ENCODE assay signal across 8 mouse cellular contexts in genomic region chr11:84870337-84871043, GRCm38 (mm10). TPM values are rescaled to one million over a fixed set of nuclear protein-coding genes. Genes with fewer than 3 reads are reported as not detected.
DNase-seq lines count a peak whose midpoint lies in the region; ATAC-seq and TF ChIP-seq lines count a peak whose summit lies in the region.

TSS of gene Ggnbp2 (minus strand) at chr11:84870817.

- DNase-seq in CH12.LX (ENCODE audit: extremely low read depth) = peak; percentile 95
- DNase-seq in c-Kit-positive CD71-positive TER-119-negative erythroid progenitor cells, embryonic 14.5 days (ENCODE audit: low read depth) = peak; percentile 77
- DNase-seq in heart, postnatal 0 days (ENCODE audit: low spot score) = peak; percentile 90
- DNase-seq in large intestine, adult 2 months (ENCODE audit: low read depth, low spot score) = no peak
- peak; percentile 96 for DNase-seq in liver, postnatal 0 days
- peak; percentile 94 for DNase-seq in testis, postnatal 10 days (ENCODE audit: low spot score)

- H3K27ac ChIP-seq in CH12.LX (ENCODE audit: insufficient read depth, low read depth) = peak within 1 kb of the TSS; percentile 95
- H3K27ac ChIP-seq in forebrain, embryonic 12.5 days = peak within 1 kb of the TSS; percentile 97
- peak within 1 kb of the TSS; percentile 99 for H3K27ac ChIP-seq in heart, postnatal 0 days (ENCODE audit: low read depth)
- H3K27ac ChIP-seq in liver, postnatal 0 days (ENCODE audit: low read depth) = peak within 1 kb of the TSS; percentile 100
- peak within 1 kb of the TSS; percentile 99 for H3K27ac ChIP-seq in neural tube, embryonic 14.5 days (ENCODE audit: low read depth, low read length)

- no peak for TF ChIP-seq CTCF in CH12.LX (conservative IDR thresholded peaks at IDR 0.05 in 1 of 2, IDR thresholded peaks at IDR 0.05 in 1 of 2; ENCODE audit: low read depth in 2 of 2, low read length in 2 of 2)
- TF ChIP-seq CTCF in heart, postnatal 0 days (IDR thresholded peaks at IDR 0.05; ENCODE audit: low read depth) = no peak
- 0 out of 2 replicates have a peak, but pooled peaks have one; percentile 6 for TF ChIP-seq CTCF in liver, postnatal 0 days (IDR thresholded peaks at IDR 0.05; ENCODE audit: low read depth)

- in situ Hi-C loops in CH12.LX (cut with MboI; ENCODE audit: low pct_ligation_motif_present, low pct_unique_long_range_greater_than_20kb, low sequenced_read_pairs) = no loop called here

- no peaks in the 10 kb centered on the region for H3K9me3 ChIP-seq in CH12.LX (replicated peaks; ENCODE audit: low read length)
- no peaks in the 10 kb centered on the region for H3K9me3 ChIP-seq in forebrain, embryonic 12.5 days
- H3K9me3 ChIP-seq in heart, postnatal 0 days (replicated peaks; ENCODE audit: control insufficient read depth, low read length) = no peaks in the 10 kb centered on the region
- H3K9me3 ChIP-seq in liver, postnatal 0 days (ENCODE audit: low read length) = no peaks in the 10 kb centered on the region
- no peaks in the 10 kb centered on the region for H3K9me3 ChIP-seq in neural tube, embryonic 14.5 days (ENCODE audit: control insufficient read depth, low read length)

- H3K4me1 ChIP-seq in CH12.LX (ENCODE audit: control insufficient read depth in 1 of 2, insufficient read depth in 2 of 2) = peaks cover 8 to 45% of the 10 kb centered on the region in 2 experiments; a peak in 3 of 4 replicates
- H3K4me1 ChIP-seq in forebrain, embryonic 12.5 days = peaks cover 13% of the 10 kb centered on the region
- H3K4me1 ChIP-seq in heart, postnatal 0 days (ENCODE audit: control insufficient read depth, insufficient read depth) = peaks cover 19% of the 10 kb centered on the region; the same call in 1 of the 2 replicates
- H3K4me1 ChIP-seq in liver, postnatal 0 days (ENCODE audit: insufficient read depth) = peaks cover 19% of the 10 kb centered on the region
- H3K4me1 ChIP-seq in neural tube, embryonic 14.5 days (ENCODE audit: control insufficient read depth, insufficient read depth, low read length) = peaks cover 17% of the 10 kb centered on the region

- TF ChIP-seq POLR2A in CH12.LX (IDR thresholded peaks at IDR 0.05; ENCODE audit: low read depth, low read length) = peak; percentile 86

- dilution Hi-C loops in CH12.LX (cut with MboI; ENCODE audit: extremely low pct_ligation_motif_present, extremely low pct_unique_long_range_greater_than_20kb, low sequenced_read_pairs) = no loop called here

- H3K79me2 ChIP-seq in CH12.LX (replicated peaks; ENCODE audit: control insufficient read depth, extremely low read depth, insufficient read depth, poor library complexity, severe bottlenecking) = peaks cover 31% of the 10 kb centered on the region

- TF ChIP-seq EP300 in CH12.LX (IDR thresholded peaks at IDR 0.05; ENCODE audit: low read length) = no peak
- TF ChIP-seq EP300 in heart, postnatal 0 days (IDR thresholded peaks at IDR 0.05; ENCODE audit: low read depth) = peak; percentile 72
- TF ChIP-seq EP300 in liver, postnatal 0 days (IDR thresholded peaks at IDR 0.05; ENCODE audit: low read depth) = peak; percentile 72

- peaks cover 2 to 34% of the 10 kb centered on the region in 2 experiments for H3K36me3 ChIP-seq in CH12.LX (replicated peaks in 1 of 2; ENCODE audit: control insufficient read depth in 1 of 2, insufficient read depth in 1 of 2, low read length in 1 of 2)
- no peaks in the 10 kb centered on the region for H3K36me3 ChIP-seq in forebrain, embryonic 12.5 days (replicated peaks)
- H3K36me3 ChIP-seq in heart, postnatal 0 days (replicated peaks; ENCODE audit: control insufficient read depth, insufficient read depth, low read length) = no peaks in the 10 kb centered on the region
- peaks cover 13% of the 10 kb centered on the region for H3K36me3 ChIP-seq in liver, postnatal 0 days (replicated peaks; ENCODE audit: insufficient read depth, low read length)
- H3K36me3 ChIP-seq in neural tube, embryonic 14.5 days (ENCODE audit: control insufficient read depth, insufficient read depth, low read length) = no peaks in the 10 kb centered on the region

- no peak for TF ChIP-seq RAD21 in CH12.LX (IDR thresholded peaks at IDR 0.05; ENCODE audit: low read depth, low read length)

- H3K27me3 ChIP-seq in CH12.LX (replicated peaks) = no peaks in the 10 kb centered on the region
- no peaks in the 10 kb centered on the region for H3K27me3 ChIP-seq in forebrain, embryonic 12.5 days
- no peaks in the 10 kb centered on the region for H3K27me3 ChIP-seq in heart, postnatal 0 days (ENCODE audit: control insufficient read depth, insufficient read depth, low read length)
- H3K27me3 ChIP-seq in liver, postnatal 0 days (ENCODE audit: insufficient read depth, low read length) = no peaks in the 10 kb centered on the region
- H3K27me3 ChIP-seq in neural tube, embryonic 14.5 days (ENCODE audit: control insufficient read depth, insufficient read depth, low read length) = no peaks in the 10 kb centered on the region

- H3K4me2 ChIP-seq in CH12.LX (ENCODE audit: insufficient read depth, low read depth, poor library complexity, severe bottlenecking) = peak within 1 kb of the TSS; percentile 87
- peak within 1 kb of the TSS; percentile 87 for H3K4me2 ChIP-seq in forebrain, embryonic 12.5 days
- peak within 1 kb of the TSS; percentile 87 for H3K4me2 ChIP-seq in heart, postnatal 0 days (ENCODE audit: low read depth, low read length)
- peak within 1 kb of the TSS; percentile 80 for H3K4me2 ChIP-seq in liver, postnatal 0 days (ENCODE audit: low read depth, low read length)
- peak within 1 kb of the TSS; percentile 91 for H3K4me2 ChIP-seq in neural tube, embryonic 14.5 days (ENCODE audit: low read depth, low read length)

- peak; percentile 88 for ATAC-seq in forebrain, embryonic 12.5 days (ENCODE audit: low FRiP score)
- ATAC-seq in heart, postnatal 0 days (ENCODE audit: insufficient read depth, low read depth) = peak; percentile 87
- ATAC-seq in liver, postnatal 0 days = peak; percentile 81
- peak; percentile 89 for ATAC-seq in neural tube, embryonic 14.5 days (ENCODE audit: low read depth)

- peak within 1 kb of the TSS; percentile 83 to 96 (median 88) for H3K4me3 ChIP-seq in CH12.LX (replicated peaks in 1 of 3; ENCODE audit: low read depth in 2 of 3, low read length in 2 of 3, poor library complexity in 1 of 3)
- peak within 1 kb of the TSS; percentile 92 for H3K4me3 ChIP-seq in forebrain, embryonic 12.5 days (replicated peaks)
- peak within 1 kb of the TSS; percentile 78 for H3K4me3 ChIP-seq in heart, postnatal 0 days (ENCODE audit: low read depth, low read length)
- peak within 1 kb of the TSS; percentile 100 for H3K4me3 ChIP-seq in liver, postnatal 0 days (ENCODE audit: low read depth, low read length)
- peak within 1 kb of the TSS; percentile 90 for H3K4me3 ChIP-seq in neural tube, embryonic 14.5 days (ENCODE audit: low read depth, low read length)

- H3K9ac ChIP-seq in CH12.LX (ENCODE audit: insufficient read depth, low read depth) = peak within 1 kb of the TSS; percentile 98
- H3K9ac ChIP-seq in forebrain, embryonic 12.5 days = peak within 1 kb of the TSS; percentile 93
- H3K9ac ChIP-seq in heart, postnatal 0 days (replicated peaks; ENCODE audit: low read depth, low read length) = peak within 1 kb of the TSS; percentile 93
- H3K9ac ChIP-seq in liver, postnatal 0 days (replicated peaks) = peak within 1 kb of the TSS; percentile 99
- peak within 1 kb of the TSS; percentile 92 for H3K9ac ChIP-seq in neural tube, embryonic 14.5 days (replicated peaks; ENCODE audit: low read depth, low read length)

- under 1% methylated on average over 58 of the region's 62 CpGs for WGBS in forebrain, embryonic 12.5 days
- WGBS in heart, postnatal 0 days = 0% methylated on average over 40 of the region's 62 CpGs
- under 1% methylated on average over 51 of the region's 62 CpGs for WGBS in large intestine, adult 2 months
- 0% methylated on average over 41 of the region's 62 CpGs for WGBS in liver, postnatal 0 days (ENCODE audit: insufficient replicate concordance)
- WGBS in neural tube, embryonic 14.5 days = under 1% methylated on average over 39 of the region's 62 CpGs

TF ChIP-seq in CH12.LX, 34 proteins besides CTCF, POLR2A, EP300 and RAD21 (continues in another document):
- TF ChIP-seq RCOR1 (conservative IDR thresholded peaks at IDR 0.05; ENCODE audit: low read depth, low read length) (peak; percentile 59; the same call in 1 of the 2 replicates), MYC (IDR thresholded peaks at IDR 0.05; ENCODE audit: low read depth, low read length) (no peak), GABPA (IDR thresholded peaks at IDR 0.05; ENCODE audit: insufficient replicate concordance, low read depth, low read length) (no peak), IRF4 (IDR thresholded peaks at IDR 0.05; ENCODE audit: low read depth, low read length) (peak; percentile 58; the same call in 1 of the 2 replicates), ZKSCAN1 (IDR thresholded peaks at IDR 0.05; ENCODE audit: borderline replicate concordance, low read depth, low read length) (no peak), NRF1 (IDR thresholded peaks at IDR 0.05; ENCODE audit: low read depth, low read length) (peak; percentile 18), SIN3A (IDR thresholded peaks at IDR 0.05; ENCODE audit: low read length) (peak; percentile 65), ELF1 (IDR thresholded peaks at IDR 0.05; ENCODE audit: low read depth, low read length) (peak; percentile 29; the same call in 1 of the 2 replicates), CHD1 (IDR thresholded peaks at IDR 0.05; ENCODE audit: low read depth, low read length) (peak; percentile 62; the same call in 1 of the 2 replicates), USF2 (conservative IDR thresholded peaks at IDR 0.05; ENCODE audit: low read depth, low read length) (no peak), MXI1 (IDR thresholded peaks at IDR 0.05; ENCODE audit: low read depth, low read length) (peak; percentile 93), UBTF (IDR thresholded peaks at IDR 0.05; ENCODE audit: low read depth, low read length) (peak; percentile 63), MAFK (IDR thresholded peaks at IDR 0.05; ENCODE audit: insufficient replicate concordance, low read length) (no peak), PAX5 (IDR thresholded peaks at IDR 0.05; ENCODE audit: low read length) (no peak), TCF12 (IDR thresholded peaks at IDR 0.05; ENCODE audit: low read depth, low read length) (peak; percentile 81; the same call in 1 of the 2 replicates), NELFE (IDR thresholded peaks at IDR 0.05; ENCODE audit: low read depth, low read length) (peak; percentile 89)

RNA-seq across cellular contexts. Expression of gene Ggnbp2, which starts in this region (rescaled TPM):
- total RNA-seq in CH12.LX (2012; rRNA removed) = 67.3 and 70.9 TPM in 2 replicates
- total RNA-seq in CH12.LX (2014; rRNA removed) = 86.5 and 105 TPM in 2 replicates
- 108 and 125 TPM in 2 replicates for polyA plus RNA-seq in CH12.LX (2012; ENCODE audit: insufficient read length, low read depth)
- polyA plus RNA-seq in forebrain, embryonic 12.5 days (2016; fragmentation: Nextera tagmentation; extraction: Ambion mirVana) = 64.9 and 71.6 TPM in 2 replicates
- total RNA-seq in heart, postnatal 0 days (2014; rRNA removed; ENCODE audit: low replicate concordance) = 31.2 and 35.0 TPM in 2 replicates
- polyA plus RNA-seq in heart, postnatal 0 days (2015; fragmentation: Nextera tagmentation; extraction: Ambion mirVana) = 37.2 and 39.4 TPM in 2 replicates
- polyA plus RNA-seq in large intestine, adult 2 months (2012; rRNA removed) = 34.0 and 65.6 TPM in 2 replicates
- 44.7 and 56.3 TPM in 2 replicates for polyA plus RNA-seq in liver, postnatal 0 days (2015; fragmentation: Nextera tagmentation; extraction: Ambion mirVana)
- polyA plus RNA-seq in neural tube, embryonic 14.5 days (2014; fragmentation: Nextera tagmentation; extraction: Ambion mirVana) = 74.7 and 85.7 TPM in 2 replicates
